Mouse (Mus musculus) right cerebral cortex, adult 2 months (tissue): ENCODE results near the gene Cstf3.
"Not testable (repeated sequence)": the region's sequence is repeated elsewhere in the genome, so short reads cannot be mapped to it uniquely, and the experiment has no call there.

ENCODE experiments used
- DNase-seq, 2 experiments: peaks; one replicate each; pipeline ENCODE4 v3.0.0; 2021 to 2022; ENCODE audit warnings: low spot score in 2 of 2

Cstf3 gene

GRCm38 (mm10) chr2:104590068-104590828 is at the start of gene Cstf3:
Gene Cstf3, plus strand, starts transcription at chr2:104590523.
- DNase-seq, result peak; percentile 100

GRCm38 (mm10) chr2:104556711-104557110 is 33.6 kb upstream of the Cstf3 start:
- not testable (repeated sequence) for DNase-seq

- DNase-seq, result no peak
Observed at GRCm38 (mm10) chr2:104557722-104558121, 32.6 kb upstream of the Cstf3 start.

- DNase-seq, result no peak
Observed at GRCm38 (mm10) chr2:104558326-104558725, 32.0 kb upstream of the Cstf3 start.

GRCm38 (mm10) chr2:104558938-104559337 is 31.4 kb upstream of the Cstf3 start:
- DNase-seq, result no peak

GRCm38 (mm10) chr2:104559591-104560380 is 30.5 kb upstream of the Cstf3 start:
- DNase-seq, result no peak

- DNase-seq, result no peak
Observed at GRCm38 (mm10) chr2:104561386-104561785, 28.9 kb upstream of the Cstf3 start.

GRCm38 (mm10) chr2:104561986-104562532 is 28.3 kb upstream of the Cstf3 start:
- no peak for DNase-seq

- DNase-seq, result no peak
Observed at GRCm38 (mm10) chr2:104572066-104572465, 18.3 kb upstream of the Cstf3 start.

GRCm38 (mm10) chr2:104576216-104576615 is 14.1 kb upstream of the Cstf3 start:
- no peak for DNase-seq

- DNase-seq, result no peak
Observed at GRCm38 (mm10) chr2:104578021-104578420, 12.3 kb upstream of the Cstf3 start.

- DNase-seq, result no peak
Observed at GRCm38 (mm10) chr2:104578836-104579604, 11.3 kb upstream of the Cstf3 start.

- DNase-seq, result no peak
Observed at GRCm38 (mm10) chr2:104579784-104580446, 10.4 kb upstream of the Cstf3 start.

- no peak for DNase-seq
Observed at GRCm38 (mm10) chr2:104581281-104581879, 8.9 kb upstream of the Cstf3 start.

GRCm38 (mm10) chr2:104583032-104583431 is 7.3 kb upstream of the Cstf3 start:
- DNase-seq, result no peak

GRCm38 (mm10) chr2:104584226-104584625 is 6.1 kb upstream of the Cstf3 start:
- DNase-seq, result no peak

GRCm38 (mm10) chr2:104585645-104586044 is 4.7 kb upstream of the Cstf3 start:
- DNase-seq, result no peak

GRCm38 (mm10) chr2:104588552-104588951 is 1.8 kb upstream of the Cstf3 start:
- DNase-seq, result no peak

- DNase-seq, result no peak
Observed at GRCm38 (mm10) chr2:104590829-104591117, 450 bp downstream of the Cstf3 start.

GRCm38 (mm10) chr2:104591141-104591540 is 818 bp downstream of the Cstf3 start:
- DNase-seq, result no peak

- DNase-seq, result no peak
Observed at GRCm38 (mm10) chr2:104595063-104595462, 4.7 kb downstream of the Cstf3 start.
